Mouse (Mus musculus) brain, embryonic 14.5 days (tissue): Measurements from ENCODE around the gene Aup1.

Source experiments
- CTCF ChIP-seq: fragments of 200-500 bp; IDR thresholded peaks from 2 replicates; pipeline ENCODE4 v1.5.1; 2012; ENCODE audit warnings: inconsistent platforms, mild to moderate bottlenecking, moderate library complexity, borderline replicate concordance; ENCODE audit not compliant: insufficient read depth, insufficient read length; ENCODE audit errors: extremely low read depth
- POLR2A ChIP-seq: fragments of 200-500 bp; IDR thresholded peaks from 2 replicates; pipeline ENCODE4 v1.6.1; 2012; ENCODE audit warnings: mild to moderate bottlenecking, inconsistent platforms, borderline replicate concordance; ENCODE audit not compliant: poor library complexity, insufficient read depth, insufficient read length, severe bottlenecking; ENCODE audit errors: extremely low read depth

- TF ChIP-seq CTCF (no peak), POLR2A (no peak)
These were observed 45.7 kb upstream of the Aup1 start for GRCm38 (mm10) chr6:83008659-83009058.
